Mouse (Mus musculus) embryonic facial prominence, embryonic 14.5 days (tissue): ENCODE measurements around the gene A930004D18Rik. TPM values are rescaled to one million over a fixed set of nuclear protein-coding genes. Genes with fewer than 3 reads are reported as not detected.

Source experiments
- ATAC-seq: fragments of 200-750 bp; cut with Nextera tagmentation; 2 replicates; pipeline ENCODE4 v1.8.0; 2017; ENCODE audit warnings: low read depth, moderate number of reproducible peaks, moderate TSS enrichment
- DNase-seq: peaks from one replicate; pipeline ENCODE4 v3.0.0-alpha.2; 2015; ENCODE audit warnings: low spot score
- H3K27ac ChIP-seq: fragments of 300-500 bp; sonication (generic); replicated peaks from 2 replicates; pipeline ENCODE4 v1.5.1; 2014; ENCODE audit warnings: low read depth, mild to moderate bottlenecking, low read length, moderate library complexity
- H3K27me3 ChIP-seq: fragments of 300-500 bp; sonication (generic); replicated peaks from 2 replicates; pipeline ENCODE4 v1.6.1; 2014; ENCODE audit warnings: low read length; ENCODE audit not compliant: control insufficient read depth, insufficient read depth
- H3K36me3 ChIP-seq: fragments of 300-500 bp; sonication (generic); 2 replicates; pipeline ENCODE4 v1.6.1; 2014; ENCODE audit warnings: low read length, mixed read lengths; ENCODE audit not compliant: control insufficient read depth, insufficient read depth
- H3K4me1 ChIP-seq: fragments of 300-500 bp; sonication (generic); 2 replicates; pipeline ENCODE4 v1.6.1; 2014; ENCODE audit warnings: antibody characterized with exemption, low read length; ENCODE audit not compliant: control insufficient read depth, insufficient read depth
- H3K4me2 ChIP-seq: fragments of 300-500 bp; sonication (generic); 2 replicates; pipeline ENCODE4 v1.6.1; 2014; ENCODE audit warnings: low read depth, mild to moderate bottlenecking, low read length, moderate library complexity, mixed read lengths
- H3K4me3 ChIP-seq: fragments of 300-500 bp; sonication (generic); 2 replicates; pipeline ENCODE4 v1.5.1; 2014; ENCODE audit warnings: low read depth, mild to moderate bottlenecking, low read length
- H3K9ac ChIP-seq: fragments of 300-500 bp; sonication (generic); 2 replicates; pipeline ENCODE4 v1.6.1; 2014; ENCODE audit warnings: low read depth, mild to moderate bottlenecking, low read length, moderate library complexity, mixed read lengths
- H3K9me3 ChIP-seq: fragments of 300-500 bp; sonication (generic); 2 replicates; pipeline ENCODE4 v1.6.1; 2016; ENCODE audit warnings: low read length; ENCODE audit not compliant: control insufficient read depth
- WGBS: fragments of 180-500 bp; shearing (Covaris S2); extraction: QIAGEN DNeasy Blood & Tissue Kit; methylation state at CpG from one replicate; pipeline ENCODE4 v1.1.7; 2014; 5-methylcytosine and 5-hydroxymethylcytosine counted together
- polyA plus RNA-seq: library from polyadenylated mRNA; unstranded; fragments of >200 nt; fragmentation: Nextera tagmentation; extraction: Ambion mirVana; gene quantifications from 2 replicates; pipeline ENCODE4 v1.2.1, GENCODE M21; 2014

The A930004D18Rik gene
- polyA plus RNA-seq, 1 experiment from 2014 or later = 6.9 TPM

DNA sequence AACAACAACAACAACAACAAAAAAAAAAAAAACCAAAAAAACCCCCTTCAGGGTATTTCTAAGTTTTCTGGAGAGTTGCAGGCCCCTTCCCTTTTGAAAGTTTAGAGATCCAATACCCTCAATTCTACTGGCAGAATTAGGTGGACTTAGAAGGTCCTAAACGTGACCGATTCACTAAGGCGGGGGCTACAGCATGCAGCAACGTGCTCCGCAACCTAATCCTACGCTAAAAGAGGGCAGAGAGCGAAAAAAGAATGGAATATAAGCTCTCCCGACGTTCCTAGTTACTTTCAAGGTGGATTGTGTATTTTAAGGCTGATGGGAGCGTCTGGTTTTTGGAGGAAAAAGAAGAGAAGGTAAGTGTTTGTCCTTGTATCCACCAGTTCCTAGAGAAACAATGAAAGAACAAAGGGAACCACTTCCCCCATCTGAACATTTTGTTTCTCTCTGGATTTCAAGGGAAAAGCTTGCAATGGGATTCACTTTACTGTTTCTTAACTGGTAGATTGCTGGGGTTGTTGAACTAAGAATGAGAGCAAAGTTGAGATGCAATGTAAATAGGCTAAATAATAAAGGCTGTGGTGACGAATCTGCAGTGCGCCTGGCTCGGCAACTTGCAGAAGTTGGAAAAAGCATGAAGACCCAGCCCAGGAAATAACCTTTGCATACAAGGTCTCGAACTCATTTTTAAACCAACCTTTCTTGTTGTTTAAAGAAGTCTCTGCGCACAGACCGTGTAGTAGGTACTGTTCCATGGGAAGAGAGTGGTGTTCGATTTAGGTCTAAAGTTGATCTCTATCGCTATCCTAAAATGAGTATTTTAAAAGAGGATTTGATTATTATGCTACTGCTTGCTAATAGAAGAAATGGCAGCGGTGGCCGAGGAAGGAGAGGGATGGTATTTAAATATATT is 17.7 kb upstream of the A930004D18Rik start, which contains the start of gene Mllt10:
Gene Mllt10 (plus strand): TSS at position 222 of the 913 bp plus-strand sequence.
- peak within 1 kb of the TSS; percentile 60 for H3K4me3 ChIP-seq
- H3K27ac ChIP-seq = peak within 1 kb of the TSS; percentile 100
- H3K36me3 ChIP-seq = no peaks in the 10 kb centered on the region
- H3K9ac ChIP-seq = peak within 1 kb of the TSS; percentile 96
- no peak for ATAC-seq
- no peaks in the 10 kb centered on the region for H3K27me3 ChIP-seq
- no peaks in the 10 kb centered on the region for H3K9me3 ChIP-seq
- H3K4me2 ChIP-seq = peak within 1 kb of the TSS; percentile 95
- DNase-seq = peak; percentile 51
- 5% methylated on average over 20 of the region's 20 CpGs for WGBS
- peaks cover 34% of the 10 kb centered on the region for H3K4me1 ChIP-seq

DNA sequence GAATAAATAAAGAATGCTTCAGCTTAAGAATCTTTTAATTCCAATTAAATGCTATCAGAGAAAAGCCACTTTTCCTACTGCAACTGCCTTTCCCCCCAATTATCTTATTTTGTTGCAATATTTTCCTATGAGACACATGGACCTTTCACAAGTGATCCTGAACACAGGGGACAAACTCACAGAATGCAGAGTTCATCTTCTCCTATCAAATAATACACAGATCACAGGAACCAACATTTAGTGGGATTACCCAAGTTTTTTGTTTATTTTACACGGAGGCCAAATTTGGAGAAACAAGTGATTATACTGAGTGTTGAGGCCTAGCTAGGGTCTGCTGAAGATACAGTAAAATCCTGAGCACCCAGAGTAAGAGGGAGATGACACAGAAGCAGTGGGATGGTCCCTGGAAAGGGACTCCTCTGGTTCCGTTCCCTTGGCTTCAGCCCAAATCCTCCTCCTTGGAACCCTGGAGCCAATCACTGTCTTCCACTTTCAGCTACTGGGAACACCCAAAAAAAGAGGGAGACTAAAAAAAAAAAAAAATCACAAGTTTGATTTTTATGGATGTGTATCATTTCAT is 16.5 kb upstream of the A930004D18Rik start:
- no peak for ATAC-seq
- peak overlapping the region; percentile 95; the same call in 1 of the 2 replicates for H3K4me2 ChIP-seq
- H3K4me3 ChIP-seq = no peak overlapping the region
- peak; percentile 86 for DNase-seq
- WGBS = 28% methylated on average over 2 of the region's 2 CpGs
- H3K4me1 ChIP-seq = peaks cover 39% of the 10 kb centered on the region
- no peaks in the 10 kb centered on the region for H3K36me3 ChIP-seq
- H3K9ac ChIP-seq = no peak overlapping the region
- H3K27me3 ChIP-seq = no peaks in the 10 kb centered on the region
- no peaks in the 10 kb centered on the region for H3K9me3 ChIP-seq
- 0 out of 2 replicates have a peak overlapping the region, but pooled peaks have one; percentile 8 for H3K27ac ChIP-seq

DNA sequence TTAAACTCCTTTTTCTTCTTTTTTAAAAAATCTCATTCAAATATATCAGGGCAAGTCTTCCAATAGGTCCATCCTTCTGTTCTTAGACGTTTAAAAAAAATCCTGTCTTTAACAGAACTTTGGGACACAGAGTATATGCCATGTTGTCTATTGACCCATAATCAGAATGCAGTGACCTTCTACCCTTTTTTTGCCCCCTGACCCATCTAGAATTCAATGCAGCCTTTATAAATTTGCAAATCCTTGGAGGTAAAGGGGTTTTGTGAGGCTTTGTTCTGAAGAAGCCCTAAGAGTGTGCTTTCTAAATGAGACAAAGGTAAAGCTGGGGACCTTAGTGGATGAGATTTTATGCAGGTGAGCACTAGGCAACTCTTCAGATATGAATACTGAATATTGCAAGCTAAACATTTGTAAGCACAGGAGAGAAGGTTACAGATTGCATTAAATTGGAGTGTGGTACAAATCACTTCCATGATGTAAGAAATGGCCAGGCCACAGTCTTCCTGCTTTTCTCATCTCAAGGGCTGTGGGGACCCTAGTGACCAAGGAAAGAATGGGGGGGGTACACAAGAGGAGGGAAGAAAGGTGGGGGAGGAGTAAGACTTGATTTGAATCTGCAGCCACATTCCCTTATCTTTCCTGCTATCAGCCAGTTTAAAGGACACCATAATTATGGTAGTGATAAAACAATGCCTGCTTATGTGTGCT is 15.9 kb upstream of the A930004D18Rik start:
- H3K4me1 ChIP-seq = peaks cover 38% of the 10 kb centered on the region
- WGBS = 53% methylated on average over 1 of the region's 1 CpGs
- H3K27ac ChIP-seq = 0 out of 2 replicates have a peak overlapping the region, but pooled peaks have one; percentile 8
- H3K4me2 ChIP-seq = no peak overlapping the region
- H3K9me3 ChIP-seq = no peaks in the 10 kb centered on the region
- ATAC-seq = no peak
- H3K4me3 ChIP-seq = no peak overlapping the region
- H3K27me3 ChIP-seq = no peaks in the 10 kb centered on the region
- H3K36me3 ChIP-seq = no peaks in the 10 kb centered on the region
- H3K9ac ChIP-seq = no peak overlapping the region
- DNase-seq = no peak

GRCm38 (mm10) chr2:18052581-18052980 is 15.0 kb upstream of the A930004D18Rik start:
- 60% methylated on average over 3 of the region's 3 CpGs for WGBS
- H3K27me3 ChIP-seq = no peaks in the 10 kb centered on the region
- peaks cover 38% of the 10 kb centered on the region for H3K4me1 ChIP-seq
- no peak overlapping the region for H3K4me2 ChIP-seq
- H3K4me3 ChIP-seq = no peak overlapping the region
- no peak overlapping the region for H3K9ac ChIP-seq
- H3K36me3 ChIP-seq = no peaks in the 10 kb centered on the region
- ATAC-seq = no peak
- H3K27ac ChIP-seq = no peak overlapping the region
- DNase-seq = no peak
- H3K9me3 ChIP-seq = no peaks in the 10 kb centered on the region

DNA sequence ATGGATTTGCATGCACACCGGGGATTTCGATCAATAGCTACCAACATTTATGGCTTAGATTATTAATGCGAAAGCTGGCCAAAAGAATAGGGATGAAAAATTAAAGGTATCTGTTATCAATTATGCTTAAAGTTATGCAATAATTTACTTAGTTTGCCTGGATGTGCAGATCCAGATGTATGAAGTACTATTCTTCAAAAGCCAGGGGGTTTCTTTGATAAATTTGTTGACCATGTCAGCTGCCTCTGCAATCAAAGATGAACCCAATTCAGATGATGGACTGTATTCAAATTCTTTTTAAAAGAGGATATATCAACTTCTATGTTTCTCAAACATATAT is 14.3 kb upstream of the A930004D18Rik start:
- Histone ChIP-seq H3K27ac (no peak overlapping the region), H3K9ac (peak overlapping the region; percentile 40; the same call in 1 of the 2 replicates), H3K4me1 (peaks cover 38% of the 10 kb centered on the region), H3K4me2 (peak overlapping the region; percentile 89), H3K36me3 (no peaks in the 10 kb centered on the region), H3K9me3 (no peaks in the 10 kb centered on the region), H3K4me3 (no peak overlapping the region), H3K27me3 (no peaks in the 10 kb centered on the region)
- DNase-seq = no peak
- 46% methylated on average over 3 of the region's 3 CpGs for WGBS
- no peak for ATAC-seq

- H3K27ac ChIP-seq = peak overlapping the region; percentile 99
- ATAC-seq = no peak
- peaks cover 38% of the 10 kb centered on the region for H3K4me1 ChIP-seq
- H3K36me3 ChIP-seq = no peaks in the 10 kb centered on the region
- no peak for DNase-seq
- peak overlapping the region; percentile 100 for H3K9ac ChIP-seq
- no peaks in the 10 kb centered on the region for H3K9me3 ChIP-seq
- H3K4me2 ChIP-seq = peak overlapping the region; percentile 89
- H3K4me3 ChIP-seq = peak overlapping the region; percentile 91
- no peaks in the 10 kb centered on the region for H3K27me3 ChIP-seq
- 20% methylated on average over 11 of the region's 11 CpGs for WGBS
Observed at GRCm38 (mm10) chr2:18051026-18051830, 13.7 kb upstream of the A930004D18Rik start.

GRCm38 (mm10) chr2:18050541-18050985 is 13.0 kb upstream of the A930004D18Rik start:
- Histone ChIP-seq H3K9me3 (no peaks in the 10 kb centered on the region), H3K36me3 (no peaks in the 10 kb centered on the region), H3K4me3 (peak overlapping the region; percentile 91), H3K9ac (peak overlapping the region; percentile 100), H3K27ac (peak overlapping the region; percentile 99), H3K27me3 (no peaks in the 10 kb centered on the region), H3K4me1 (peaks cover 38% of the 10 kb centered on the region), H3K4me2 (peak overlapping the region; percentile 89)
- ATAC-seq (no peak), DNase-seq (peak; percentile 79)
- 8% methylated on average over 10 of the region's 10 CpGs for WGBS

- Histone ChIP-seq H3K9me3 (no peaks in the 10 kb centered on the region), H3K27ac (peak overlapping the region; percentile 99), H3K27me3 (no peaks in the 10 kb centered on the region), H3K9ac (peak overlapping the region; percentile 100), H3K4me1 (peaks cover 33% of the 10 kb centered on the region), H3K36me3 (no peaks in the 10 kb centered on the region), H3K4me2 (peak overlapping the region; percentile 89), H3K4me3 (peak overlapping the region; percentile 91)
- DNase-seq (no peak), ATAC-seq (no peak)
- WGBS = 8% methylated on average over 2 of the region's 2 CpGs
Observed at GRCm38 (mm10) chr2:18050018-18050417, 12.5 kb upstream of the A930004D18Rik start.
